Mouse (Mus musculus): ENCODE results near the gene Praf2.
"Not testable (repeated sequence)": the region's sequence is repeated elsewhere in the genome, so short reads cannot be mapped to it uniquely, and the experiment has no call there.

DNA sequence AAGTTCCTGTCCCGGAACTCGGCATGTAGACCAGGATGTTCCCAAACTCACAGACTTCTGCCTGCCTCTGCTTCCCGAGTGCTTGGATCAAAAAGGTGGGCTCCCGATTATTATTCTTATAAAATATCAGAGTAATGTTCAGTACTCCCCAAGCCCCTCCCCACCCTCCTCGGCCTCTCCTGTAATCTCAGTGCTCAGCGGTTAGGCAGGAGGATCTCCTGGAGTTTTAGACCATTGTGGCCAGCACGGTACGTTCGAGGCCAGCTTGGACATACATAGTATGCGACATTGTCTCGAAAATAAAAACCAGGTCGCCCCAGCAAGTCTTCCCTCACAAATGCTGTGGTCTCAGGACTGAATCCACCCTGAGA lies 14.5 kb upstream of the Praf2 start:
- TF ChIP-seq NRF1 (IDR thresholded peaks at IDR 0.05; ENCODE audit: insufficient read depth, low read depth, low read length, poor library complexity, severe bottlenecking); TBP (IDR thresholded peaks at IDR 0.05; ENCODE audit: low read depth, low read length): not testable (repeated sequence)
